Mouse (Mus musculus): ENCODE measurements at regions not wholly inside any gene's neighbourhood (a gene's known extent, or its start where the extent isn't known, plus 50 kb on each side); places are given as distances from the start of the nearest gene placed in this dataset.
A peak's percentile ranks its signal among the peaks of the same experiment; 100 is the strongest.

GRCm38 (mm10) chr13:111031633-111032032, 223.2 kb upstream of the Actbl2 start:
- no peak for DNase-seq

- no peak for DNase-seq
Measured at GRCm38 (mm10) chr13:111043637-111044036, 211.2 kb upstream of the Actbl2 start.

GRCm38 (mm10) chr13:111044328-111045002, 210.3 kb upstream of the Actbl2 start:
- no peak for DNase-seq

- DNase-seq = peak; percentile 36
Measured at GRCm38 (mm10) chr13:111050097-111050496, 204.7 kb upstream of the Actbl2 start.

- DNase-seq = no peak
Measured at GRCm38 (mm10) chr13:111055817-111056216, 199.0 kb upstream of the Actbl2 start.

- DNase-seq = no peak
Measured at GRCm38 (mm10) chr13:111087753-111088152, 167.1 kb upstream of the Actbl2 start.

GRCm38 (mm10) chr13:111096071-111096470, 158.7 kb upstream of the Actbl2 start:
- DNase-seq = no peak

- DNase-seq = no peak
Measured at GRCm38 (mm10) chr13:111097336-111097735, 157.5 kb upstream of the Actbl2 start.

GRCm38 (mm10) chr13:111098738-111099137, 156.1 kb upstream of the Actbl2 start:
- no peak for DNase-seq

- DNase-seq = no peak
Measured at GRCm38 (mm10) chr13:111099252-111099651, 155.6 kb upstream of the Actbl2 start.

GRCm38 (mm10) chr13:111100448-111100847, 154.4 kb upstream of the Actbl2 start:
- no peak for DNase-seq

GRCm38 (mm10) chr13:111104567-111105219, 150.1 kb upstream of the Actbl2 start:
- DNase-seq = no peak

GRCm38 (mm10) chr13:111131108-111131507, 123.7 kb upstream of the Actbl2 start:
- peak; percentile 11 for DNase-seq

GRCm38 (mm10) chr13:111136392-111136791, 118.4 kb upstream of the Actbl2 start:
- DNase-seq = no peak

- DNase-seq = no peak
Measured at GRCm38 (mm10) chr13:111142757-111143420, 111.9 kb upstream of the Actbl2 start.

- no peak for DNase-seq
Measured at GRCm38 (mm10) chr13:111144721-111145120, 110.1 kb upstream of the Actbl2 start.

- DNase-seq = peak; percentile 47
Measured at GRCm38 (mm10) chr13:111157921-111158638, 96.7 kb upstream of the Actbl2 start.

GRCm38 (mm10) chr13:111159498-111159897, 95.3 kb upstream of the Actbl2 start:
- DNase-seq = no peak

- DNase-seq = no peak
Measured at GRCm38 (mm10) chr13:111165538-111165937, 89.3 kb upstream of the Actbl2 start.

- no peak for DNase-seq
Measured at GRCm38 (mm10) chr13:111170269-111171165, 84.3 kb upstream of the Actbl2 start.

GRCm38 (mm10) chr13:111179186-111179585, 75.6 kb upstream of the Actbl2 start:
- no peak for DNase-seq

- no peak for DNase-seq
Measured at GRCm38 (mm10) chr13:111183293-111183692, 71.5 kb upstream of the Actbl2 start.
